Mouse (Mus musculus): ENCODE data around the gene Stard3. TPM values are rescaled to one million over a fixed set of nuclear protein-coding genes. Genes with fewer than 3 reads are reported as not detected.
A peak's percentile ranks its signal among the peaks of the same experiment; 100 is the strongest.
"Not testable (repeated sequence)": the region's sequence is repeated elsewhere in the genome, so short reads cannot be mapped to it uniquely, and the experiment has no call there.

Gene Stard3
- polyA plus RNA-seq, 1 experiment from 2014 or later: 37.2 TPM

- no peak overlapping the region for H3K4me3 ChIP-seq
- 69% methylated on average over 6 of the region's 6 CpGs for WGBS
- no peak for ATAC-seq (ENCODE audit: extremely low read depth, insufficient number of reproducible peaks, low FRiP score, low TSS enrichment)
- peak overlapping the region; percentile 51; the same call in 1 of the 2 replicates for H3K27ac ChIP-seq (replicated peaks)
- H3K36me3 ChIP-seq: peaks cover 60% of the 10 kb centered on the region
- 0 out of 2 replicates have a peak overlapping the region, but pooled peaks have one; percentile 30 for H3K9ac ChIP-seq
- peaks cover 8% of the 10 kb centered on the region; the same call in 1 of the 2 replicates for H3K27me3 ChIP-seq (replicated peaks)
- H3K4me1 ChIP-seq: peaks cover 76% of the 10 kb centered on the region
- H3K9me3 ChIP-seq: no peaks in the 10 kb centered on the region
- no peak overlapping the region for H3K4me2 ChIP-seq
These were observed 21.9 kb downstream of the Stard3 start for GRCm38 (mm10) chr11:98380106-98380505.

- Histone ChIP-seq H3K9ac (no peak overlapping the region), H3K36me3 (peaks cover 45% of the 10 kb centered on the region), H3K4me3 (no peak overlapping the region), H3K27me3 (replicated peaks) (peaks cover 23% of the 10 kb centered on the region), H3K4me1 (peaks cover 76% of the 10 kb centered on the region), H3K4me2 (no peak overlapping the region), H3K27ac (replicated peaks) (0 out of 2 replicates have a peak overlapping the region, but pooled peaks have one; percentile 3), H3K9me3 (no peaks in the 10 kb centered on the region)
- 91% methylated on average over 2 of the region's 2 CpGs for WGBS
- ATAC-seq (ENCODE audit: extremely low read depth, insufficient number of reproducible peaks, low FRiP score, low TSS enrichment): no peak
These were observed 23.5 kb downstream of the Stard3 start for GRCm38 (mm10) chr11:98381651-98382050.

- H3K4me2 ChIP-seq; H3K9ac ChIP-seq; H3K4me3 ChIP-seq; H3K9me3 ChIP-seq; ATAC-seq (ENCODE audit: extremely low read depth, insufficient number of reproducible peaks, low FRiP score, low TSS enrichment): not testable (repeated sequence)
- H3K4me1 ChIP-seq: peaks cover 76% of the 10 kb centered on the region
- H3K36me3 ChIP-seq: peaks cover 37% of the 10 kb centered on the region
- H3K27me3 ChIP-seq (replicated peaks): peaks cover 31% of the 10 kb centered on the region
- peak overlapping the region; percentile 50; the same call in 1 of the 2 replicates for H3K27ac ChIP-seq (replicated peaks)
- 24% methylated on average over 2 of the region's 2 CpGs for WGBS
These were observed 24.2 kb downstream of the Stard3 start for GRCm38 (mm10) chr11:98382405-98382804.

- peaks cover 27% of the 10 kb centered on the region for H3K36me3 ChIP-seq
- H3K9me3 ChIP-seq: no peaks in the 10 kb centered on the region
- H3K4me2 ChIP-seq: peak within 1 kb of the TSS; percentile 69
- peak; percentile 40; the same call in 1 of the 2 replicates for ATAC-seq (ENCODE audit: extremely low read depth, insufficient number of reproducible peaks, low FRiP score, low TSS enrichment)
- peak within 1 kb of the TSS; percentile 88 for H3K9ac ChIP-seq
- peaks cover 41% of the 10 kb centered on the region for H3K27me3 ChIP-seq (replicated peaks)
- H3K27ac ChIP-seq (replicated peaks): peak within 1 kb of the TSS; percentile 92
- H3K4me3 ChIP-seq: peak within 1 kb of the TSS; percentile 52
- H3K4me1 ChIP-seq: peaks cover 76% of the 10 kb centered on the region
- 27% methylated on average over 14 of the region's 14 CpGs for WGBS
These were observed 25.3 kb downstream of the Stard3 start, which contains the start of gene Tcap for GRCm38 (mm10) chr11:98383261-98384030. Gene Tcap (plus strand): TSS chr11:98383811.

- Histone ChIP-seq H3K9ac (peak overlapping the region; percentile 88), H3K4me2 (peak overlapping the region; percentile 69), H3K27me3 (replicated peaks) (peaks cover 45% of the 10 kb centered on the region), H3K9me3 (no peaks in the 10 kb centered on the region), H3K4me1 (peaks cover 76% of the 10 kb centered on the region), H3K27ac (replicated peaks) (peak overlapping the region; percentile 92), H3K4me3 (peak overlapping the region; percentile 52), H3K36me3 (peaks cover 19% of the 10 kb centered on the region)
- no peak for ATAC-seq (ENCODE audit: extremely low read depth, insufficient number of reproducible peaks, low FRiP score, low TSS enrichment)
- whole genome bisulfite sequencing: 57% methylated on average over 20 of the region's 20 CpGs
These were observed 26.0 kb downstream of the Stard3 start for GRCm38 (mm10) chr11:98384216-98384615.

- ATAC-seq (ENCODE audit: extremely low read depth, insufficient number of reproducible peaks, low FRiP score, low TSS enrichment): no peak
- peak overlapping the region; percentile 92 for H3K27ac ChIP-seq (replicated peaks)
- peaks cover 11% of the 10 kb centered on the region for H3K36me3 ChIP-seq
- no peaks in the 10 kb centered on the region for H3K9me3 ChIP-seq
- peak overlapping the region; percentile 88 for H3K9ac ChIP-seq
- peaks cover 49% of the 10 kb centered on the region for H3K27me3 ChIP-seq (replicated peaks)
- H3K4me1 ChIP-seq: peaks cover 76% of the 10 kb centered on the region
- H3K4me2 ChIP-seq: peak overlapping the region; percentile 69
- WGBS: 45% methylated on average over 8 of the region's 8 CpGs
- peak overlapping the region; percentile 52 for H3K4me3 ChIP-seq
These were observed 26.8 kb downstream of the Stard3 start for GRCm38 (mm10) chr11:98384721-98385637.

GRCm38 (mm10) chr11:98385638-98386585, 27.7 kb downstream of the Stard3 start, which contains the start of gene Pnmt:
Gene Pnmt (plus strand): TSS chr11:98386450.
- H3K27ac ChIP-seq (replicated peaks): peak within 1 kb of the TSS; percentile 92; the same call in 1 of the 2 replicates
- ATAC-seq (ENCODE audit: extremely low read depth, insufficient number of reproducible peaks, low FRiP score, low TSS enrichment): no peak
- peaks cover 2% of the 10 kb centered on the region for H3K36me3 ChIP-seq
- H3K4me1 ChIP-seq: peaks cover 73% of the 10 kb centered on the region
- H3K9me3 ChIP-seq: no peaks in the 10 kb centered on the region
- peak within 1 kb of the TSS; percentile 88 for H3K9ac ChIP-seq
- peaks cover 59% of the 10 kb centered on the region for H3K27me3 ChIP-seq (replicated peaks)
- H3K4me3 ChIP-seq: peak within 1 kb of the TSS; percentile 52
- 39% methylated on average over 25 of the region's 25 CpGs for WGBS
- peak within 1 kb of the TSS; percentile 69 for H3K4me2 ChIP-seq

- Histone ChIP-seq H3K4me3 (peak overlapping the region; percentile 26), H3K4me2 (peak overlapping the region; percentile 69), H3K4me1 (peaks cover 80% of the 10 kb centered on the region), H3K36me3 (no peaks in the 10 kb centered on the region), H3K27ac (replicated peaks) (no peak overlapping the region), H3K9me3 (no peaks in the 10 kb centered on the region), H3K27me3 (replicated peaks) (peaks cover 61% of the 10 kb centered on the region), H3K9ac (peak overlapping the region; percentile 88)
- no peak for ATAC-seq (ENCODE audit: extremely low read depth, insufficient number of reproducible peaks, low FRiP score, low TSS enrichment)
- WGBS: 13% methylated on average over 24 of the region's 24 CpGs
These were observed 28.4 kb downstream of the Stard3 start for GRCm38 (mm10) chr11:98386596-98386995.

- WGBS: 47% methylated on average over 14 of the region's 14 CpGs
- Histone ChIP-seq H3K9me3 (no peaks in the 10 kb centered on the region), H3K27ac (replicated peaks) (no peak overlapping the region), H3K4me2 (peak overlapping the region; percentile 69; the same call in 1 of the 2 replicates), H3K9ac (peak overlapping the region; percentile 88), H3K36me3 (no peaks in the 10 kb centered on the region), H3K4me3 (no peak overlapping the region), H3K4me1 (peaks cover 85% of the 10 kb centered on the region), H3K27me3 (replicated peaks) (peaks cover 61% of the 10 kb centered on the region)
- no peak for ATAC-seq (ENCODE audit: extremely low read depth, insufficient number of reproducible peaks, low FRiP score, low TSS enrichment)
These were observed 28.9 kb downstream of the Stard3 start for GRCm38 (mm10) chr11:98387056-98387577.

GRCm38 (mm10) chr11:98388282-98388681, 30.1 kb downstream of the Stard3 start:
- Histone ChIP-seq H3K4me3 (no peak overlapping the region), H3K9me3 (no peaks in the 10 kb centered on the region), H3K36me3 (no peaks in the 10 kb centered on the region), H3K27me3 (replicated peaks) (peaks cover 61% of the 10 kb centered on the region), H3K4me1 (peaks cover 92% of the 10 kb centered on the region), H3K27ac (replicated peaks) (0 out of 2 replicates have a peak overlapping the region, but pooled peaks have one; percentile 36), H3K4me2 (no peak overlapping the region), H3K9ac (peak overlapping the region; percentile 88)
- no peak for ATAC-seq (ENCODE audit: extremely low read depth, insufficient number of reproducible peaks, low FRiP score, low TSS enrichment)
- 69% methylated on average over 10 of the region's 10 CpGs for WGBS
